Mouse (Mus musculus): ENCODE results near the gene Spert. TPM values are rescaled to one million over a fixed set of nuclear protein-coding genes. Genes with fewer than 3 reads are reported as not detected.

Spert gene
- not detected for total RNA-seq (2023)

GRCm38 (mm10) chr14:75592978-75593377 lies at the start of gene Spert:
TSS of gene Spert (minus strand) at chr14:75593116.

GRCm38 (mm10) chr14:75642080-75642479 lies 49.2 kb upstream of the Spert start, which contains the start of gene Erich6b:
TSS of gene Erich6b (plus strand) at chr14:75642259.

Other genes starting within 250 kb of the Spert start
- gene Siah3, start 137.1 kb downstream of the Spert start, total RNA-seq (2023) = not detected
- not detected for gene Erich6b, start 49.1 kb upstream of the Spert start, total RNA-seq (2023)
- 10 to 100 TPM; 38.5 to 40.5 TPM for gene Cog3, start 161.4 kb upstream of the Spert start, total RNA-seq (2023)
- 10 to 100 TPM; 33.1 to 35.7 TPM for gene Slc25a30, start 193.9 kb upstream of the Spert start, total RNA-seq (2023)

Data from B cell, adult 67 days (primary cell).